Mouse (Mus musculus) lung, postnatal 0 days (tissue): ENCODE results near the gene Neurl1b. TPM values are rescaled to one million over a fixed set of nuclear protein-coding genes. Genes with fewer than 3 reads are reported as not detected.
A peak's percentile ranks its signal among the peaks of the same experiment; 100 is the strongest.

ENCODE experiments used
- ATAC-seq: fragments of 200-750 bp; cut with Nextera tagmentation; 2 replicates; pipeline ENCODE4 v1.8.0; 2017; ENCODE audit warnings: moderate library complexity
- DNase-seq: peaks from one replicate; pipeline ENCODE4 v3.0.0-alpha.2; 2016; ENCODE audit warnings: low spot score
- H3K27ac ChIP-seq: fragments of 300-500 bp; sonication (generic); 2 replicates; pipeline ENCODE4 v1.5.1; 2014; ENCODE audit warnings: antibody characterized with exemption, mild to moderate bottlenecking, low read length, mixed read lengths
- H3K27me3 ChIP-seq: fragments of 300-500 bp; sonication (generic); replicated peaks from 2 replicates; pipeline ENCODE4 v1.6.1; 2014; ENCODE audit warnings: low read length, mixed read lengths; ENCODE audit not compliant: insufficient read depth
- H3K36me3 ChIP-seq: fragments of 300-500 bp; sonication (generic); 2 replicates; pipeline ENCODE4 v1.6.1; 2014; ENCODE audit warnings: low read length, mixed read lengths; ENCODE audit not compliant: insufficient read depth
- H3K4me1 ChIP-seq: fragments of 300-500 bp; sonication (generic); 2 replicates; pipeline ENCODE4 v1.6.1; 2014; ENCODE audit warnings: antibody characterized with exemption, low read depth, low read length, mixed read lengths; ENCODE audit not compliant: insufficient read depth
- H3K4me2 ChIP-seq: fragments of 300-500 bp; sonication (generic); replicated peaks from 2 replicates; pipeline ENCODE4 v1.6.1; 2014; ENCODE audit warnings: low read depth, mild to moderate bottlenecking, low read length, moderate library complexity, mixed read lengths
- H3K4me3 ChIP-seq: fragments of 300-500 bp; sonication (generic); 2 replicates; pipeline ENCODE4 v1.5.1; 2014; ENCODE audit warnings: low read depth, low read length
- H3K9ac ChIP-seq: fragments of 300-500 bp; sonication (generic); replicated peaks from 2 replicates; pipeline ENCODE4 v1.6.1; 2014; ENCODE audit warnings: low read depth, mild to moderate bottlenecking
- H3K9me3 ChIP-seq: fragments of 300-500 bp; sonication (generic); 2 replicates; pipeline ENCODE4 v1.6.1; 2016; ENCODE audit warnings: low read length, mixed read lengths
- CTCF ChIP-seq: IDR thresholded peaks from 2 replicates; pipeline ENCODE4 v1.5.1; 2016; ENCODE audit warnings: antibody characterized with exemption, mild to moderate bottlenecking
- EP300 ChIP-seq: IDR thresholded peaks from 2 replicates; pipeline ENCODE4 v1.6.1; 2016; ENCODE audit warnings: antibody characterized with exemption, mild to moderate bottlenecking, control low read depth
- WGBS: fragments of 180-500 bp; shearing (Covaris S2); extraction: QIAGEN DNeasy Blood & Tissue Kit; methylation state at CpG from one replicate; pipeline ENCODE4 v1.1.7; 2014; 5-methylcytosine and 5-hydroxymethylcytosine counted together
- polyA plus RNA-seq: library from polyadenylated mRNA; unstranded; fragments of >200 nt; fragmentation: Nextera tagmentation; extraction: Ambion mirVana; gene quantifications from 2 replicates; pipeline ENCODE4 v1.2.1, GENCODE M21; 2015

Gene Neurl1b
- polyA plus RNA-seq, 1 experiment from 2014 or later = 0.98 TPM

GRCm38 (mm10) chr17:26382687-26383086, 31.9 kb upstream of the Neurl1b start:
- Histone ChIP-seq H3K9me3 (no peaks in the 10 kb centered on the region), H3K4me2 (no peak overlapping the region), H3K4me3 (no peak overlapping the region), H3K9ac (no peak overlapping the region), H3K27ac (0 out of 2 replicates have a peak overlapping the region, but pooled peaks have one; percentile 15), H3K27me3 (no peaks in the 10 kb centered on the region), H3K4me1 (peaks cover 11% of the 10 kb centered on the region), H3K36me3 (no peaks in the 10 kb centered on the region)
- DNase-seq (peak; percentile 50), ATAC-seq (peak; percentile 52)
- TF ChIP-seq CTCF = no peak
- TF ChIP-seq EP300 = peak; percentile 61; the same call in 1 of the 2 replicates
- WGBS = 49% methylated on average over 5 of the region's 5 CpGs

DNA sequence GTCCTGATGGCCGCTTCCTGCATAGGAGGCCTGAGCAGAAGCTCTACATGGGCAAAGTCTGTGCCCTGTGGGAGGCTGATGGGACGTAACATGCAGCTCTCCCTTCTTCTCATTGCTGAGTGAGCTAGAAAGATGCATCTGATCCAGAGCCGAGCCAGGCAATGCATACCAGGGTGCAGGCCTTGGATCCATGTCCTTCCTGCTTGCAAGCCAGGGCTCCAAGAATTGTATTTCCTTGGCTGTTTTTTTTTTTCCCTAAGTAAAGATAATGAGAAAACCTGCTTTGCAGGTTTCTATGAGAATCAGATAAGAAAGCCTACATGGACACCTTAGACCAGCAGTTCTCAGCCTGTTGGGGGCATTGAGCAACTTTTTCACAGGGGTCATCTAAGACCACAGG, 30.5 kb upstream of the Neurl1b start:
- Histone ChIP-seq H3K9ac (no peak overlapping the region), H3K9me3 (no peaks in the 10 kb centered on the region), H3K36me3 (no peaks in the 10 kb centered on the region), H3K4me3 (no peak overlapping the region), H3K4me1 (peaks cover 18% of the 10 kb centered on the region), H3K4me2 (no peak overlapping the region), H3K27me3 (no peaks in the 10 kb centered on the region), H3K27ac (no peak overlapping the region)
- DNase-seq (peak; percentile 42), ATAC-seq (no peak)
- peak; percentile 28; the same call in 1 of the 2 replicates for TF ChIP-seq EP300
- TF ChIP-seq CTCF = no peak
- WGBS = 82% methylated on average over 3 of the region's 3 CpGs

GRCm38 (mm10) chr17:26385252-26386130, 29.1 kb upstream of the Neurl1b start:
- peaks cover 18% of the 10 kb centered on the region for H3K4me1 ChIP-seq
- H3K9ac ChIP-seq = no peak overlapping the region
- ATAC-seq (peak; percentile 60), DNase-seq (peak; percentile 60)
- no peak overlapping the region for H3K4me3 ChIP-seq
- peak; percentile 73; the same call in 1 of the 2 replicates for TF ChIP-seq EP300
- peak; percentile 17; the same call in 1 of the 2 replicates for TF ChIP-seq CTCF
- H3K36me3 ChIP-seq = no peaks in the 10 kb centered on the region
- peak overlapping the region; percentile 75 for H3K27ac ChIP-seq
- H3K4me2 ChIP-seq = no peak overlapping the region
- no peaks in the 10 kb centered on the region for H3K9me3 ChIP-seq
- 61% methylated on average over 11 of the region's 11 CpGs for WGBS
- H3K27me3 ChIP-seq = no peaks in the 10 kb centered on the region

DNA sequence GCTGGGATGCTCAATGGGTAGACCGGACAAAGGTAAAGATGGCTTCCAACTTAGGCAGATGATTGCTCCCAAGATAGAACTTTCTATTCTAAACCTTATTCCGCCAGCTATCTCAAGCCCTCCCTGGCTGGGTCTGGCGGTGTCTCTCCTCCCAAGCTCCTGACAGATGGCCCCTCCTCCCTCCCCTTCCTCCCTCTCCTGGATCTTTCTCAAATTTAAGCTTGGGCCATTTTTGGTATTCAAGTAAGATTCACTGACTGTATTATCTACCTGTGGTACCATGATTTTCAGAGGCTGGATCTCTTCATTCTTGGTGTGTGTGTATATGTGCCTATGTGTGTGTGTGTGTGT, 28.5 kb upstream of the Neurl1b start:
- 85% methylated on average over 3 of the region's 3 CpGs for WGBS
- TF ChIP-seq CTCF = no peak
- no peak for TF ChIP-seq EP300

DNA sequence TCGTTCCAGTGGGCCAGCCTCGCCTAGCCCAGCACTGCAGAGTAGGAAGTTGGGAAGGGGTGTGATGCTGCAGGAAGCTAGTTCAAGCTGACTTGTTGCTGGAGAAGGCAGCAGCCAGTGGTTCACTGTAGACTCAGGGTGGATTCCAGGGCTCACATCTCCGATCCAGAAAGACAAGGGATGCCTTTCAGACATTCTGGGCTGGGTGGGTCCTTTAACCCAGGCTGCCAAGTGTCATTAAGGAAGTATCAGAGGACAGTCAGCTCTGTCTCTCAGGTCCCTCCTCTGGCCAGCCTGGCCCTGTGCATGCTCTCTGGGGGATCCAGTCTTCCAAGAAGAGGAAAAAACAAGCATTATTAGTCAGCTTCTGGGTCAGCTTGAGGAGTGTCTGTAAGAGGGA, 26.5 kb upstream of the Neurl1b start:
- DNase-seq (no peak), ATAC-seq (no peak)
- Histone ChIP-seq H3K36me3 (no peaks in the 10 kb centered on the region), H3K27me3 (no peaks in the 10 kb centered on the region), H3K4me2 (no peak overlapping the region), H3K9me3 (no peaks in the 10 kb centered on the region), H3K27ac (no peak overlapping the region), H3K4me1 (peaks cover 8% of the 10 kb centered on the region), H3K9ac (no peak overlapping the region), H3K4me3 (no peak overlapping the region)
- 63% methylated on average over 3 of the region's 3 CpGs for WGBS
- TF ChIP-seq EP300 (no peak), CTCF (peak; percentile 34)

More for the DNA sequence above, 28.5 kb upstream of the Neurl1b start:
- no peak overlapping the region for H3K9ac ChIP-seq
- ATAC-seq (no peak), DNase-seq (no peak)
- H3K4me1 ChIP-seq = peaks cover 15% of the 10 kb centered on the region
- no peak overlapping the region for H3K4me2 ChIP-seq
- peak overlapping the region; percentile 75; the same call in 1 of the 2 replicates for H3K27ac ChIP-seq
- no peak overlapping the region for H3K4me3 ChIP-seq
- no peaks in the 10 kb centered on the region for H3K36me3 ChIP-seq
- no peaks in the 10 kb centered on the region for H3K9me3 ChIP-seq
- no peaks in the 10 kb centered on the region for H3K27me3 ChIP-seq

GRCm38 (mm10) chr17:26389241-26389640, 25.4 kb upstream of the Neurl1b start:
- Histone ChIP-seq H3K4me1 (peaks cover 8% of the 10 kb centered on the region; the same call in 1 of the 2 replicates), H3K4me2 (no peak overlapping the region), H3K4me3 (no peak overlapping the region), H3K27me3 (no peaks in the 10 kb centered on the region), H3K9me3 (no peaks in the 10 kb centered on the region), H3K36me3 (no peaks in the 10 kb centered on the region), H3K9ac (no peak overlapping the region), H3K27ac (no peak overlapping the region)
- no peak for TF ChIP-seq EP300
- no peak for TF ChIP-seq CTCF
- WGBS = 70% methylated on average over 9 of the region's 9 CpGs
- ATAC-seq = no peak
- no peak for DNase-seq
